Mouse (Mus musculus) 3134 (cell line): ENCODE data around the gene Kdm6a.

Source experiments
- DNase-seq: peaks from one replicate; pipeline ENCODE4 v3.0.0-alpha.2; 2011; ENCODE audit warnings: low spot score; ENCODE audit not compliant: insufficient read length; ENCODE audit errors: extremely low read depth

Gene Kdm6a

GRCm38 (mm10) chrX:18162192-18162857 lies at the start of gene Kdm6a:
Gene Kdm6a, plus strand, starts transcription at chrX:18162575.
- peak; percentile 98 for DNase-seq

GRCm38 (mm10) chrX:18145557-18145956 lies 16.8 kb upstream of the Kdm6a start, which contains the start of gene Dusp21:
Gene Dusp21, plus strand, starts transcription at chrX:18145857.
- DNase-seq: no peak

- DNase-seq: no peak
Observed at GRCm38 (mm10) chrX:18160734-18161442, 1.5 kb upstream of the Kdm6a start.

GRCm38 (mm10) chrX:18161796-18162191 lies 581 bp upstream of the Kdm6a start:
- no peak for DNase-seq

DNA sequence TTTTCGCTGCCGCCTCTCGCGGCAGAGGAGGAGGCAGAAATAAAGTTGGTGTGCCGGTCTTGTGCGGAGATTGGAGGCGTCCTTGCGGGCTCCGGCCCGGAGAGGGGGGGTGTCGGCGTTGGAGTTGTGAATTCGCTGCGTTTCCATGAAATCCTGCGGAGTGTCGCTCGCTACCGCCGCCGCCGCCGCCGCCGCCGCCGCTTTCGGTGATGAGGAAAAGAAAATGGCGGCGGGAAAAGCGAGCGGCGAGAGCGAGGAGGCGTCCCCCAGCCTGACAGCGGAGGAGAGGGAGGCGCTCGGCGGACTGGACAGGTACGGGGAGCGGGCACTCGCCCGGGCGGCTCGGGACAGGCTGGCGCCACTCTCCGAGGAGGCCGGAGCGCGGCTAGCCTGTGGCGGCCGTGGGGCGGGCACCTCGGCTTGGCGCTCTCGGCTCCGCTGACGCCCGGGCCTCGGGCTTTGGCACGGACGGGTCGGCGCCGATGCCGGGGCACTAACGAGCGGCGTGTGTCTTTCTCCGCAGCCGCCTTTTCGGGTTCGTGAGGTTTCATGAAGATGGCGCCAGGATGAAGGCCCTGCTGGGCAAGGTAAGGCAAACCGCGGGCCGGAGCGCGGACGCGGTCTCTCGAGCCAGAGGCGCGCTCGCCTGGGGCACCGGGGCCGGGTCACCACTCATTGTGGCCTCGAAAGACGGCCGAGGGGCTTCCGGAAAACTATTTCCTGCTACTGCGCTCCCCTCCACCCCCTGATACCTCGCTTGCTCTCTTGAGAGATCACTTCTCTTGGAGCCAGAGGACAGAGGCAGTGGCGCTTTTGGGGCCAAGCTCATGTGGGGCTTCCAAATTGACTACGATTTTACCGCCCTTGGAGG lies 721 bp downstream of the Kdm6a start:
- DNase-seq: peak; percentile 64

DNA sequence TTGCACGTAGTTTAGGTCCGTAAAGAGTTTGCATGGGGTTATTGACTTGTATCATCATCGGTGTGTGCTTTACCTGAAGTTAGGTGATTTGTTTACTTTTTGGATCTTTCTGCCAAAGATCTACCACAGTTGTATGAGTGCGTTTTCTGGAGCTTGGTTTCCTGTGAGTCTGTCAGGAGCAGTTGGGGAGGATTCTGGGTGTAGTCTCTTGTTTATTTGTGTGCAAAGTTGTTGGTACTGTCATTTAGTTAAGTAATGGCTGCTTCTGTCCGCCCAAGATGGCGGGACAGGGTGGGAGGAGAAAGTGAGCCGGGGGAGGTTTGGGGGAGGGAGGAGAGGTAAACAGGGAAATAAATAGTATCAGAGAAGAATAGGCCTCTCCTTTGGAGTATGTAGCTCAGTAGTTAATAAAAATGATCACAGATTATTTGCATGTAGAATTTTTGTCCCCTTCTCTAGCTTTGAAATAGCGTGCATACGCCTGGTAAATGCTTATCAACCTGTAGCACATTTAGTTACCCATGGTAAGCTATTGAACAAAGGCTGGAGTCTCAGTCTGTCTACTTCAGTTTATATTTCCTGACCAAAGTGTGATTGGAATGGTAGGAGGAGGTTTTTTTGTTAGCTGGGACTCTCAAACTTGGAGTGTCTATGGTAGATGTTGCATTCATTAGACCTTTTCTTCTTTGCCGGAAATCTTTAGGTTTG lies 1.7 kb downstream of the Kdm6a start:
- peak; percentile 25 for DNase-seq

DNA sequence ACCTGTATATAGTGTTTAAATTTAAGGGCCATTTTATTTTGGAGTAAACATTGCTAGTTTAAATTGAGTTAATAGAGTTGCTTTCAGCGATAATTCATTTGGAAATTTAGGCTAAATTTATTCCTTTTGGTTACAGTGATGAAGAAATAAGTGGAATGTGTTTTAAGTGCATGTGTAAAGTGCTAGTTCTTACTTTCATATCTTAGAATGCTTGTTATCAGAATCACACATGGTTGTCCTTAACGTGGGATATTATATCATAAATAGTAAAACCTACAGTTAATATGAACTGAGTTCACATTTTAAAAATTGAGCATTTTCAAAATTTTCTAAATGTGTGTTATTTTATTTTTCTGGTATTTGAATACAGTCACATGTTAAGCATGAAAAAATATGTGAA lies 2.7 kb downstream of the Kdm6a start:
- no peak for DNase-seq

DNA sequence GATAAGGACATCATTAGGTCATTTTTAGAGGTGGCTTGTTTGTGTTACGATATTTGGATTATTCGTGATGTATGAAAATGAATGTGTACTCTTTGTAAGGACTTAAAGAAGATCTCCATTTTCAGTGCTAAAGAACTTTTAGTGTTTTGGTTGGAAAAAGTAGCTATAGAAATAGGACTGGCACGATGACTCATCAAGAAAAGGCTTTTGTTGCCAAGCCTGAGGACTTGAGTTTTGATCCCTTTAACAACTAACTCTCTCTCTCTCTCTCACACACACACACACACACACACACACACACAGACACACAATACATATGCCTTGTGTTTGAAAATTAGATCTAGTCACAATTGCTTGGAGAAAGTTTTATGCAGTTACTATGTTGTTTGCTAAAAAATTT lies 4.6 kb downstream of the Kdm6a start:
- peak; percentile 19 for DNase-seq

DNA sequence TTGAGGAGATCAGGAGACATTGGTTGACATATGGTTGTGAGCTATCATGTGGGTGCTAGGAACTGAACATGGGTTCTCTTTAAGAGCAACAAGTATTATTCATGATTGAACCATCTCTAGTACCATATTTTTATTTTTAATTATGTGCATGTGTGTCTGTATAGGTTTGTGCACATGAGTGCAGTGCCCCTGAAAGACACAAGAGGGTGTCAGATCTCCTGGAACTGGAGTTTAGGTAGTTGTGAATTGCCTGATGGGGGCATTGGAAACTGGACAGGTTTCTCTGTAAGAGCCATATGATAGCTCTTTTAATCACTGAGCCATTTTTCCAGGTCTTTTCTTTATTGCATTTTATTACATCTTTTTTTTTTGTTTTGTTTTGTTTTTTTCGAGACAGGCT lies 6.6 kb downstream of the Kdm6a start:
- DNase-seq: no peak

- no peak for DNase-seq
Observed at GRCm38 (mm10) chrX:18174831-18175230, 12.5 kb downstream of the Kdm6a start.

- no peak for DNase-seq
Observed at GRCm38 (mm10) chrX:18177803-18178202, 15.4 kb downstream of the Kdm6a start.

DNA sequence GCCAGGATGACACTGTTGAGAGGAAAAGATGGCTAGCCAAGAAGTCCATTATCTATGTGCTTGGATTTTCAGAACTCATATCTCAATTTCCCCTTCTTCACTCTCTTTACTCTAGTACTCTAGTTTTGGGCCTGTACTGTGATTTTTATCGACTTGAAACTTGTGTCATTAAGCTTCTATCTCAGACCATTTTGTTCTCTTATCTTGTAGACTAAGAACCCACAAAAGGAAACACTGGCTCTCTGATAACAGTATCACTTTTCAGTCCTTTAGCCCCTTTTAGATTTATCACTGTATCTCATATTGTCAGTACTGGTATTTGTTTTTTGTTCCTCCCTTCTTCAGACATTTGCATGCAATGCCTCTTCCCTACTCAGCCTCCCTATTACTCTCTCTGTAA lies 17.1 kb downstream of the Kdm6a start:
- DNase-seq: no peak

DNA sequence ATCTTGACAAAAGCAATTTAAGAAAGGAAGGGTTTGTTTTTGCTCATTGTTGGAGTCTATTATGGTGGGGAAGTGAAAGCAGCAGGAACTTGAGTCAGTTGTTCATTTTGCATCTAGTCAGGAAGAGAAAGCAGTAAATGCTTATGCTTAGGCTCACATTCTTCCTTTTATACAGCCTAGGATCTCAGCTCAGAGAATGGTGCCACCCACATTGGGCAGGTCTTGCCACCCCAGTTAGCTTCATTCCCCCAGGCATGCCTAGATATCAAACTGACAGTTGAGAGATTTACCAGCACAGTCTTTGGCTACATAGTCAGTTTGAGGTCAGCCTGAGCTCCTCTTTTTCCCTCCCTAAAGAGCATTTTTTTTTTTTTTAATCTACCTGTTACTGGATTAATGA lies 24.8 kb downstream of the Kdm6a start:
- DNase-seq: no peak

DNA sequence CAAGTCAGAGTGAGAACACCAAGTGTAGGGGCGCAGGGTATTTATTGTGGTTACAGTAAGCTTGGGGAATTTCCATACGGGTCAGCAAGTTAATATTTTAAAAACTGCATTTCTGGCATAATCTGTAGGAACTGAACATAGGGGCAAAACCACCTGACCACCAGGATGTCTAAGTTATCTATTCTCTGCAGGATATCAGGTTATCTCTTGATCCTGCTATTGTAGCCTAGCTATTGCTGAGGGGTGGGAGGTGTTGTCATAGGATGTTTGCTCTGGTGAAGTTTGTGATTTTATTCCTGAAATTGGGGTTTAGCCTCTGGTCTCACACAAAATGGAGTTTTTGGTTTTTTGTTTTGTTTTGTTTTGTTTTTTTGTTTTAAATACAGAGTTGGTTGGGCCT lies 25.9 kb downstream of the Kdm6a start:
- DNase-seq: no peak

GRCm38 (mm10) chrX:18239572-18239971 lies 77.2 kb downstream of the Kdm6a start:
- DNase-seq: no peak

GRCm38 (mm10) chrX:18250621-18251020 lies 88.2 kb downstream of the Kdm6a start:
- no peak for DNase-seq

- peak; percentile 8 for DNase-seq
Observed at GRCm38 (mm10) chrX:18254767-18255166, 92.4 kb downstream of the Kdm6a start.

- DNase-seq: no peak
Observed at GRCm38 (mm10) chrX:18258238-18258809, 95.9 kb downstream of the Kdm6a start.

DNA sequence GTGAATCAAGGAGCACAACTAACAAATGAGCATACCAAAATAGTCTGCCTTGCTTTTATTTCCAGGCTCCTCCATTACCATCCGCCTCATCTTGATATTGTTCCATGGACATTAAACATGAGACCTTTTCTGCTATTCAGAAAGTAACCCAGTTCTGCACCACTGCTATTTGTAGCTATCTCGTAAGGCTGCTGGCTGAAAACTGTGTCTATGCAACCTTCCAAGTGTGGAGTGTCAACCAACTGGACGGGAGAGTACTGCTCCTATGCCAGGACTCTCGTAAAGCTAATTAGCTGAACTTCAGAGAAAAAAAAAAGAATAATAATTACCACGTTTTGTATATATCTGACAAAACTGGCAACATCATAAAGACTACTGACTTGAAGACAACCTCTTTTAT lies 116.2 kb downstream of the Kdm6a start:
- DNase-seq: no peak

DNA sequence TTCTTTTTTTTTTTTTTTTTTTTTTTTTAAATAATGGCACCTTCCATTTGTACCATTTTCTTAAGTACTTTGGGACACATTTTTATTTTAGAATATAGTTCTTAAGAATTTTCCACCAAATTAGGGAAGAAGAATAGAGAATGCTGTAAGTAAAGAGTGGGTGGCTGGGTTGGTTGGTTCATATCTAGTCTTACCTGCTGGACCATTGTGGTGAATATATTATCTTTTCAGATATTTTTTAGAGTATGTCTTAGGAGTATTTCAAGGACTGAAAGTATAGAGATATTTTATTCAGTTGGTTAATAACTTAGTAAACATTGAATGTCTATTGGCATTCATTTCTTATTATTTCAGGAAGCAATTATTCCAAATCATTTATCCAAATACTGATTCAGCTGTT lies 117.8 kb downstream of the Kdm6a start:
- DNase-seq: no peak
